Mouse (Mus musculus) CH12.LX (cell line): ENCODE results near the gene Lrrc41. TPM values are rescaled to one million over a fixed set of nuclear protein-coding genes. Genes with fewer than 3 reads are reported as not detected.

Experiments used
- DNase-seq: peaks from one replicate; pipeline ENCODE4 v3.0.0-alpha.2; 2013; ENCODE audit errors: extremely low read depth
- H3K27ac ChIP-seq: 2 replicates; pipeline ENCODE4 v1.5.1; 2012; ENCODE audit warnings: low read depth, mild to moderate bottlenecking, control low read depth, moderate library complexity; ENCODE audit not compliant: insufficient read depth
- H3K27me3 ChIP-seq: replicated peaks from 2 replicates; pipeline ENCODE3; 2012; ENCODE audit warnings: inconsistent platforms
- H3K36me3 ChIP-seq, 2 experiments: replicated peaks in 1 of 2; 2 replicates each; pipeline versions ENCODE3 to v1.6.1; 2012; ENCODE audit warnings: inconsistent platforms in 1 of 2, low read length in 1 of 2, mild to moderate bottlenecking in 1 of 2, mixed read lengths in 1 of 2, moderate library complexity in 1 of 2; ENCODE audit not compliant: control insufficient read depth in 1 of 2, insufficient read depth in 1 of 2
- H3K4me1 ChIP-seq, 2 experiments: 2 replicates each; pipeline ENCODE4 v1.6.1; 2012; ENCODE audit warnings: inconsistent platforms in 1 of 2, moderate library complexity in 1 of 2; ENCODE audit not compliant: insufficient read depth in 2 of 2, control insufficient read depth in 1 of 2
- H3K4me2 ChIP-seq: 2 replicates; pipeline ENCODE4 v1.6.1; 2012; ENCODE audit warnings: low read depth, mild to moderate bottlenecking, control low read depth; ENCODE audit not compliant: poor library complexity, insufficient read depth, severe bottlenecking
- H3K4me3 ChIP-seq, 3 experiments: fragments of 150-350 bp in 1 of 3; sonication (generic) in 1 of 3; replicated peaks in 1 of 3; 2 replicates each; pipeline versions ENCODE3 to v1.5.1; 2011 to 2012; ENCODE audit warnings: low read depth in 2 of 3, low read length in 2 of 3, mild to moderate bottlenecking in 2 of 3, moderate library complexity in 2 of 3, control low read depth in 1 of 3, improper control_type of control experiment in 1 of 3, inconsistent platforms in 1 of 3, mixed read lengths in 1 of 3; ENCODE audit not compliant: poor library complexity in 1 of 3
- H3K79me2 ChIP-seq: replicated peaks from 2 replicates; pipeline ENCODE4 v1.6.1; 2012; ENCODE audit warnings: mild to moderate bottlenecking, moderate library complexity; ENCODE audit not compliant: control insufficient read depth, poor library complexity, insufficient read depth, severe bottlenecking; ENCODE audit errors: extremely low read depth
- H3K9ac ChIP-seq: 2 replicates; pipeline ENCODE4 v1.6.1; 2012; ENCODE audit warnings: low read depth, mild to moderate bottlenecking, control low read depth, moderate library complexity; ENCODE audit not compliant: insufficient read depth
- H3K9me3 ChIP-seq: replicated peaks from 2 replicates; pipeline ENCODE3; 2012; ENCODE audit warnings: low read length, inconsistent platforms, mixed read lengths
- CHD2 ChIP-seq: IDR thresholded peaks from 2 replicates; pipeline ENCODE4 v1.6.1; 2011; ENCODE audit warnings: low read length, improper control_type of control experiment
- CTCF ChIP-seq, 2 experiments: IDR thresholded peaks in 1 of 2; conservative IDR thresholded peaks in 1 of 2; 2 replicates each; pipeline ENCODE4 v1.5.1; 2011 to 2012; ENCODE audit warnings: low read depth in 2 of 2, low read length in 2 of 2, improper control_type of control experiment in 1 of 2, inconsistent platforms in 1 of 2, mild to moderate bottlenecking in 1 of 2, moderate library complexity in 1 of 2
- E2F4 ChIP-seq: IDR thresholded peaks from 2 replicates; pipeline ENCODE4 v1.6.1; 2011; ENCODE audit warnings: low read depth, low read length, improper control_type of control experiment; ENCODE audit not compliant: insufficient replicate concordance
- ETS1 ChIP-seq: conservative IDR thresholded peaks from 2 replicates; pipeline ENCODE4 v1.6.1; 2012; ENCODE audit warnings: low read depth, mild to moderate bottlenecking, inconsistent platforms, low read length, improper control_type of control experiment, moderate library complexity
- GABPA ChIP-seq: IDR thresholded peaks from 2 replicates; pipeline ENCODE4 v1.6.1; 2012; ENCODE audit warnings: low read depth, low read length, improper control_type of control experiment, inconsistent platforms; ENCODE audit not compliant: insufficient replicate concordance
- JUN ChIP-seq: IDR thresholded peaks from 2 replicates; pipeline ENCODE4 v1.6.1; 2011; ENCODE audit warnings: low read depth, mild to moderate bottlenecking, low read length, improper control_type of control experiment, moderate library complexity; ENCODE audit not compliant: insufficient read depth
- JUND ChIP-seq: conservative IDR thresholded peaks from 2 replicates; pipeline ENCODE4 v1.6.1; 2011; ENCODE audit warnings: low read depth, low read length, improper control_type of control experiment
- KAT2A ChIP-seq: IDR thresholded peaks from 2 replicates; pipeline ENCODE4 v1.6.1; 2012; ENCODE audit warnings: low read length, improper control_type of control experiment, inconsistent platforms; ENCODE audit not compliant: insufficient replicate concordance
- MAFK ChIP-seq: IDR thresholded peaks from 2 replicates; pipeline ENCODE4 v1.6.1; 2011; ENCODE audit warnings: low read length, improper control_type of control experiment; ENCODE audit not compliant: insufficient replicate concordance
- MAZ ChIP-seq: IDR thresholded peaks from 2 replicates; pipeline ENCODE4 v1.6.1; 2012; ENCODE audit warnings: low read depth, mild to moderate bottlenecking, inconsistent platforms, low read length, improper control_type of control experiment, moderate library complexity
- MYC ChIP-seq: IDR thresholded peaks from 2 replicates; pipeline ENCODE4 v1.6.1; 2011; ENCODE audit warnings: low read depth, mild to moderate bottlenecking, improper control_type of control experiment, low read length
- NRF1 ChIP-seq: IDR thresholded peaks from 2 replicates; pipeline ENCODE4 v1.6.1; 2014; ENCODE audit warnings: low read depth, mild to moderate bottlenecking, inconsistent platforms, low read length, improper control_type of control experiment, moderate library complexity
- POLR2A ChIP-seq: IDR thresholded peaks from 2 replicates; pipeline ENCODE4 v1.6.1; 2011; ENCODE audit warnings: low read depth, mild to moderate bottlenecking, improper control_type of control experiment, low read length
- RCOR1 ChIP-seq: conservative IDR thresholded peaks from 2 replicates; pipeline ENCODE4 v1.6.1; 2012; ENCODE audit warnings: low read depth, mild to moderate bottlenecking, inconsistent platforms, low read length, improper control_type of control experiment
- SIN3A ChIP-seq: IDR thresholded peaks from 2 replicates; pipeline ENCODE4 v1.6.1; 2012; ENCODE audit warnings: low read length, improper control_type of control experiment, inconsistent platforms
- TBP ChIP-seq: conservative IDR thresholded peaks from 2 replicates; pipeline ENCODE4 v1.6.1; 2011; ENCODE audit warnings: low read depth, low read length, improper control_type of control experiment
- TCF12 ChIP-seq: IDR thresholded peaks from 2 replicates; pipeline ENCODE4 v1.6.1; 2014; ENCODE audit warnings: low read depth, mild to moderate bottlenecking, inconsistent platforms, low read length, improper control_type of control experiment
- USF1 ChIP-seq: IDR thresholded peaks from 2 replicates; pipeline ENCODE4 v1.6.1; 2014; ENCODE audit warnings: low read depth, mild to moderate bottlenecking, inconsistent platforms, low read length, improper control_type of control experiment
- USF2 ChIP-seq: conservative IDR thresholded peaks from 2 replicates; pipeline ENCODE4 v1.6.1; 2011; ENCODE audit warnings: low read depth, low read length, improper control_type of control experiment
- ZKSCAN1 ChIP-seq: IDR thresholded peaks from 2 replicates; pipeline ENCODE4 v1.6.1; 2012; ENCODE audit warnings: low read depth, inconsistent platforms, low read length, improper control_type of control experiment, borderline replicate concordance
- ZNF384 ChIP-seq: IDR thresholded peaks from 2 replicates; pipeline ENCODE4 v1.6.1; 2012; ENCODE audit warnings: low read depth, low read length, improper control_type of control experiment, inconsistent platforms
- dilution Hi-C: fragments of 300-500 bp; cut with MboI; formaldehyde crosslinking; loops from 2 replicates; pipeline ENCODE4 v1.14.3; 2020; ENCODE audit warnings: low sequenced_read_pairs; ENCODE audit not compliant: extremely low pct_unique_long_range_greater_than_20kb, extremely low pct_ligation_motif_present
- in situ Hi-C: fragments of 300-500 bp; cut with MboI; formaldehyde crosslinking; loops from 3 replicates; pipeline ENCODE4 v1.14.3; 2019; ENCODE audit warnings: low sequenced_read_pairs, low pct_ligation_motif_present, low pct_unique_long_range_greater_than_20kb, mixed read lengths
- polyA plus RNA-seq: library from polyadenylated mRNA; unstranded; fragments of >175 nt; gene quantifications from 2 replicates; pipeline ENCODE4 v1.2.1, GENCODE M21; 2012; ENCODE audit warnings: low read depth; ENCODE audit not compliant: insufficient read length
- total RNA-seq, 2 experiments: library from RNA; depleted of rRNA; stranded (reverse); fragments of 300-350 nt in 1 of 2; fragments of >200 nt in 1 of 2; gene quantifications; 2 replicates each; pipeline ENCODE4 v1.2.3; 2012 to 2014

Lrrc41 gene
- total and polyA plus RNA-seq, 3 experiments = 48.8 to 60.8 (median 51.8) TPM

DNA sequence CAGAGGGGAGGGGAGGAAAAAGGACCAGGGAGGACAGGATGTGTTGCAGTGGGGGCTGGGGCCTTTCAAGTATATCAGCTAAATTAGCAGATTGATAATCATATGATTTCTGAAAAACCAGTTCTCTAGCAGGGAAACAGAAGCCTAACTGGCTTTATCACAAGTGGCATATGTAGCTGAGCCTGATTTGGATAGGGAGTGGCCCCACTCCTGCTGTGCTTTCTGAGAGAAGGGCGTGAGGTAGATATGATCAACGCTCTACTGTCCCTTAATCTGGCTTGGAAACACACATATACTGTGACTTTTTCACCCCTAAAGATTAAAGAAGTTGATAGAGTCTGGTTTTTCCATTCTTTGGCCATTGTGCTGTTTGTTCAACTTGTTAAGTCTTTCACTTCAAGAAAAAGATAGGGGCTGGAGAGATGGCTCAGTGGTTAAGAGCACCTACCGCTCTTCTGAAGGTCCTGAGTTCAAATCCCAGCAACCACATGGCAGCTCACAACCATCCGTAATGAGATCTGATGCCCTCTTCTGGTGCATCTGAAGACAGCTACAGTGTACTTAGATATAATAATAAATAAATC is 50.8 kb downstream of the Lrrc41 start (continued):
- TF ChIP-seq GABPA (no peak), TBP (no peak), MYC (no peak)

DNA sequence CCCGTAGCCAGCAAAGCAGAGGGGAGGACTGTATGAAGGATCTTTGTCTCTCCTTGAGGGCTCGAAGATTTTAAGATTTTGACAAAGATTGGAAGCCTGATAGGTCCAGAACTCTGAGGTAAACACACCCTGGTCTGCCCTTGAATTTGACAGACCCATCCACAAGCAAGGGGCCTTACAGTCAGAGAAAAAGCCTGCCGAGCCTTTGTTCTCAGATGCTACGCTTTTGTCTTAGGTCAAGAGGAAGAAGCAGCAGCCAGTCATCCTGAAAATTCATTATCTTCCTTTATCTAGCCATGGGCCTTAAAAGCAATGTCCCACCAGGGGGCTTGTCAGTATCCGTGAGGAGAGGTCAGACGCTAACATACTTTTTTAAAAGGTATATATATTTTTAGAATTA is 52.9 kb downstream of the Lrrc41 start:
- DNase-seq = no peak
- in situ Hi-C loops (no loop called here), dilution Hi-C loops (no loop called here)
- Histone ChIP-seq H3K4me1 (peaks cover 3 to 15% of the 10 kb centered on the region in 2 experiments; a peak in 3 of 4 replicates), H3K9me3 (no peaks in the 10 kb centered on the region), H3K4me3 (no peak overlapping the region), H3K27me3 (no peaks in the 10 kb centered on the region), H3K27ac (no peak overlapping the region), H3K9ac (no peak overlapping the region), H3K36me3 (peaks cover 2 to 25% of the 10 kb centered on the region in 2 experiments), H3K79me2 (peaks cover 12% of the 10 kb centered on the region), H3K4me2 (no peak overlapping the region)
- TF ChIP-seq MAFK (no peak), TBP (no peak), USF1 (no peak), ZKSCAN1 (no peak), CHD2 (no peak), RCOR1 (no peak), JUND (no peak), USF2 (no peak), TCF12 (no peak), KAT2A (no peak), E2F4 (no peak)

GRCm38 (mm10) chr4:116133126-116133525 is 58.1 kb downstream of the Lrrc41 start:
- dilution Hi-C loops = no loop called here
- DNase-seq = no peak
- peaks cover 6 to 32% of the 10 kb centered on the region in 2 experiments for H3K4me1 ChIP-seq
- H3K27me3 ChIP-seq = no peaks in the 10 kb centered on the region
- no peak for TF ChIP-seq ETS1
- no peak for TF ChIP-seq MAZ
- no peak for TF ChIP-seq ZNF384
- TF ChIP-seq SIN3A = no peak
- no peak for TF ChIP-seq TBP
- no peak for TF ChIP-seq JUN
- TF ChIP-seq CHD2 = no peak
- no peak for TF ChIP-seq CTCF (conservative IDR thresholded peaks at IDR 0.05 in 1 of 2, IDR thresholded peaks at IDR 0.05 in 1 of 2; ENCODE audit: low read depth in 2 of 2, low read length in 2 of 2)
- no peak for TF ChIP-seq KAT2A
- no peak for TF ChIP-seq NRF1
- no peak for TF ChIP-seq POLR2A
- no peak overlapping the region for H3K4me2 ChIP-seq
- H3K9me3 ChIP-seq = no peaks in the 10 kb centered on the region
- H3K36me3 ChIP-seq = peaks cover 0 to 19% of the 10 kb centered on the region in 2 experiments
- no peak overlapping the region for H3K4me3 ChIP-seq
- no peak overlapping the region for H3K9ac ChIP-seq
- H3K27ac ChIP-seq = no peak overlapping the region
- in situ Hi-C loops = no loop called here
- H3K79me2 ChIP-seq = no peaks in the 10 kb centered on the region
